Mouse (Mus musculus): Measurements from ENCODE around the gene Alyref2. TPM values are rescaled to one million over a fixed set of nuclear protein-coding genes. Genes with fewer than 3 reads are reported as not detected.
"Not testable (repeated sequence)": the region's sequence is repeated elsewhere in the genome, so short reads cannot be mapped to it uniquely, and the experiment has no call there.

Alyref2 gene
- polyA plus RNA-seq, 1 experiment = 6.1 TPM

DNA sequence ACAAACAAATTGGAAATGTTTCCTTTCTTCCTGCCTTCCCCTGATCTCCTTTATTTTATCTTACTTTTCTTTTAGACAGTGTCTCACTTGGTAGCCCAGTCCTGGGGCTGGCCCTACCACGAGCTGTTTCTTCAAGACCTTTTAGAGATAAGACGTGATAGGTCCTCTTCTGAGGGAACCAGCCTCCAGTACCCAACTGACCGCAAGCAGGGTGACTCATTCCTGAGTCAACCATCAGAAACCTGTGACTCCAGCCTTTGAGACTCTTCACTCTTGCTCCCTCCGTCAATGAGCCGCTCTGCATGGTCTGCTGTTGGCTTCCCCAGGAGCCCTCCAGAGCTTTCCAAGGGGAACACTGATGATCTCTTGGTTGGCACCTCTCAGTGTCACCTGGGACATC, 32.4 kb upstream of the Alyref2 start:
- H3K27ac ChIP-seq (ENCODE audit: insufficient read depth, low read length) = peak overlapping the region; percentile 86
- TF ChIP-seq CTCF (IDR thresholded peaks at IDR 0.05; ENCODE audit: borderline replicate concordance, insufficient read depth, low read length) (no peak), POLR2A (IDR thresholded peaks at IDR 0.05; ENCODE audit: low read depth, low read length) (no peak)
- H3K4me1 ChIP-seq (ENCODE audit: control insufficient read depth, insufficient read depth, low read length) = 0 out of 2 replicates have a peak, but pooled peaks cover 2% of the 10 kb centered on the region
- H3K4me3 ChIP-seq (ENCODE audit: insufficient read depth, low read length) = no peak overlapping the region

DNA sequence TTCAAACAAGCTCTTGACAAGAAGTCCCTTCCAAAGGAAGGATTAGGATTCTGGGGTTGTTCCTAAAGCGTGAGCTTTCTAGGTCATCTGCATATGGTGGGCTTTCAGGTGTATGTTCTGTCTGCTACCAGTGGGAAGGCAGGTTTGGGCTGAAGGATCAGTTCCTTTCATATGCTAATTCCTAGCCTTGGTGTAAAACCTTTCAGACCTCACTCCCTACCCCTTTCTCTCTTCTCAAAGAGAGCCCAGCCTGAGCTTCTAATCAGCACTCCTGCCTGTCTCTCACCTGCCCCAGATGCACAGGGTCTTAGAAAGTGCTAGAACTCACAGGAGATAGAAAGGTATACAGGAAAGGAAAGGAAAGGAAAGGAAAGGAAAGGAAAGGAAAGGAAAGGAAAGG, 31.8 kb upstream of the Alyref2 start:
- Histone ChIP-seq H3K4me3 (ENCODE audit: insufficient read depth, low read length) (no peak overlapping the region), H3K27ac (ENCODE audit: insufficient read depth, low read length) (peak overlapping the region; percentile 86), H3K4me1 (ENCODE audit: control insufficient read depth, insufficient read depth, low read length) (0 out of 2 replicates have a peak, but pooled peaks cover 2% of the 10 kb centered on the region)
- TF ChIP-seq POLR2A (IDR thresholded peaks at IDR 0.05; ENCODE audit: low read depth, low read length) (no peak), CTCF (IDR thresholded peaks at IDR 0.05; ENCODE audit: borderline replicate concordance, insufficient read depth, low read length) (no peak)

DNA sequence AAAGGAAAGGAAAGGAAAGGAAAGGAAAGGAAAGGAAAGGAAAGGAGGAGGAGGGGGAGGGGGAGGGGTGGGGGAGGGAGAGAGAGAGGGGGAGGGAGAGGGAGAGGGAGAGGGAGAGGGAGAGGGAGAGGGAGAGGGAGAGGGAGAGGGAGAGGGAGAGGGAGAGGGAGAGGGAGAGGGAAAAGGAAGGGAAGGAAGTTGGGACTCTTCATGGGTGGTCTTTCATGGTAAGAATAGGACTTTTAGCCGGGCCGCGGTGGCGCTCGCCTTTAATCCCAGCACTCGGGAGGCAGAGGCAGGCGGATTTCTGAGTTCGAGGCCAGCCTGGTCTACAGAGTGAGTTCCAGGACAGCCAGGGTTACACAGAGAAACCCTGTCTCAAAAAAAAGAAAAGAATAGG, 31.3 kb upstream of the Alyref2 start:
- not testable (repeated sequence) for H3K4me1 ChIP-seq (ENCODE audit: control insufficient read depth, insufficient read depth, low read length); H3K4me3 ChIP-seq (ENCODE audit: insufficient read depth, low read length); H3K27ac ChIP-seq (ENCODE audit: insufficient read depth, low read length)

DNA sequence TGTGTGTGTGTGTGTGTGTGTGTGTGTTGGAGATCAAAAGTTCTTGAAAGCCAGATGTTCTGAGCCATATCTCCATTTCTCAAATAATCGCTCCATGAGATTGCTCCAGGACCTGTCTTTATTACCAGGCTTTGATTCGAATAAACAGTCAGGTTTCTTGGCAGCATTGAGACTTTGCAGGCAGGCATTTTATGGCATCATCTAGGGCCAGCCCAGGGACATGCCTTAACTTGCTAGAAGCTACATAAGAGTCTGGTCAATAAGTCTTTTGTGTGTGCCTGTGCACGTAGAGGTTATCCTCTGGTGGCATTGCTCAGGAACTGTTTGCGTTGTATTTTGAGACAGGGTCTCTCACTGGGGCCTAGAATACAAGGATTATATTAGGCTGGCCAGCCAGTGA, 29.8 kb upstream of the Alyref2 start:
- TF ChIP-seq CTCF (IDR thresholded peaks at IDR 0.05; ENCODE audit: borderline replicate concordance, insufficient read depth, low read length) = no peak
- no peak for TF ChIP-seq POLR2A (IDR thresholded peaks at IDR 0.05; ENCODE audit: low read depth, low read length)
- Histone ChIP-seq H3K4me1 (ENCODE audit: control insufficient read depth, insufficient read depth, low read length) (0 out of 2 replicates have a peak, but pooled peaks cover 2% of the 10 kb centered on the region), H3K4me3 (ENCODE audit: insufficient read depth, low read length) (no peak overlapping the region), H3K27ac (ENCODE audit: insufficient read depth, low read length) (no peak overlapping the region)

DNA sequence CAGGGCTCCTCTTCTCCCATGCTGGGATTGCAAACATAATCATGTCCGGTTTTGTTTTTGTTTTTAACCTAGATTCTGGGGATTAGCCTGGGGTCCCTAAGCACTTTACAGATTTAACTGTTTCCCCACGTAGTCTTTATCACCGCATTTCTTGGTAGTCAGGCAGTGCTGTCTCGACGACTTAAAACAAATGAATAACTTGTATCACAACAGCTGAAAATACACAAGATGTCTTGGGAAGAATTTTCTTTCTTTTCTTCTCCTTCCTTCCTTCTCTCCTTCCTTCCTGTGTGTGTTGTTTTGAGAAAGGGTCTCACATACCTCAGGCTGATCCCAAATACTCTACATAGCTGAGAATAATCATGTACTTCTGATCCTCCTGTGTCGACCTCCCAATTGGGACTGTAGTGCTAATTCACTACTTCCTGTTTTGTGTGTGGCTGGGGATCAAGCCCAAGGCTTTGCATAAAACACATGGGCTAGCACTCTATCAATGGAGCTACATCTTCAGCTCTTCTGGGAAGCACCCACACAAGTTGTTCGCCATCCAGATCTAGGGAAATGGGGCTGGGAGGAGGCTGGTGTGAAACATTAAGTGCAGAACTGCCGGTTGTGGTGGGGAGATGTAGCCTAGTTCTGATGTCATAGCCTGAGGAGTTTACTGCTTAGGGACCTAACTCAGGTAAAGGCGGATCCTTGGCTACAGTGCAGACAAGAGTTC, 29.2 kb upstream of the Alyref2 start:
- TF ChIP-seq POLR2A (IDR thresholded peaks at IDR 0.05; ENCODE audit: low read depth, low read length) (no peak), CTCF (IDR thresholded peaks at IDR 0.05; ENCODE audit: borderline replicate concordance, insufficient read depth, low read length) (no peak)
- Histone ChIP-seq H3K27ac (ENCODE audit: insufficient read depth, low read length) (no peak overlapping the region), H3K4me1 (ENCODE audit: control insufficient read depth, insufficient read depth, low read length) (0 out of 2 replicates have a peak, but pooled peaks cover 2% of the 10 kb centered on the region), H3K4me3 (ENCODE audit: insufficient read depth, low read length) (no peak overlapping the region)

DNA sequence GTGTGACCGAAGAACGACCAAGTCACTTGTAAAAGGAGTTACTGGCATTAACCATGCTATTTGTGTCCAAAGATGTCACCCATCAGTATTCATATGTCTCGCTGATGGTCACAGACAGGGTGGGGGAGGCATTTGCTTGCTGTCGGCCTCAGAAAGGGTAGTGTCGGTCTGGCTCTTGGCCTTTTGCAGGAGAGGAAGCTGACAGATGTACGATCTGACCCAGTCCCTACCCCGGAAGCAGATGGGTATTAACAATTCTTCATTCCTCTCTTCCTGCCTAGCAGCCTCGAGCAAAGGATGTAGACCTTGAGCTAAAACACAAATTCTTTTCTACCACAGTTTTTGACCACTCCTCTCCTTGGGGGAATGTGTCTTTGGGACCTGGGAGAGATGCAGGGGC, 26.2 kb upstream of the Alyref2 start:
- no peaks in the 10 kb centered on the region for H3K4me1 ChIP-seq (ENCODE audit: control insufficient read depth, insufficient read depth, low read length)
- no peak for TF ChIP-seq POLR2A (IDR thresholded peaks at IDR 0.05; ENCODE audit: low read depth, low read length)
- H3K4me3 ChIP-seq (ENCODE audit: insufficient read depth, low read length) = no peak overlapping the region
- no peak overlapping the region for H3K27ac ChIP-seq (ENCODE audit: insufficient read depth, low read length)

DNA sequence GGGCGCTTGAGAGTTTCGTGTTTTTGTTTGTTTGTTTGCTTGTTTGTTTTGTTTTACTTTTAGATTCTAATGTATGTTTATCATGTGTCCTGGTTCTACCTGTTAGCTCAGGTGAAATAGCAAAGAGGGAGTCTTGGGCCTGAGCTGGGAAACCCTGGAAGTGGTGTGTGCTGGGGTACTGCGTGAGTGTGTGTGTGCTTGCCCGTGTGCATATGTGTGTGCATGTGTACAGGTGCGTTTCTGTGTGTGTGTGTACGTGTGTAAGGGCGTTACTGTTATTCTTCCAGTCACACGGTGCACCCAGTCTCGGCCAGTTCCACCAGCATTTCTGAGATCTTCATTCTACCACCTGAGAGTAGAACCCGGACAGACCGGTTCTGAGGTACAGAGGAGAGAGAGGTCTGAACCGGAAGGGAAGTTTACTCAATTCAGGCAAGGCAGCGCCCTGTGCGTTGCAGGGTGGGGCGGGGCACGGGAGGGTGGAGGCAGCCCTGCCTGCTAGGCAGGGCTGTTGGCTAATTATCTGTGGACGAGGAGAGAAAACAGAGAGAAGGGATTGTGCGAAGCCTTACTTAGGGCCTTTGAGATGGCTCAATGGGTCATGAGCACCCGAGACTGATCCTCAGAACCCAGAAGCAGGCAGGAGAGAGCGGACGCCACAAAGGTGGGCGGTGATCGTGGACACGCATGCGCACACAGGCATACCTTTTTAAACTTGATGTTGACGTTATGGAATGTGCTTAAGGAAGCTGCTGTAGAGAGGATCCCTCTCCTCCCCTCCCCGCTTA, 25.3 kb upstream of the Alyref2 start:
- Histone ChIP-seq H3K27ac (ENCODE audit: insufficient read depth, low read length) (no peak overlapping the region), H3K4me1 (ENCODE audit: control insufficient read depth, insufficient read depth, low read length) (no peaks in the 10 kb centered on the region), H3K4me3 (ENCODE audit: insufficient read depth, low read length) (no peak overlapping the region)
- no peak for TF ChIP-seq CTCF (IDR thresholded peaks at IDR 0.05; ENCODE audit: borderline replicate concordance, insufficient read depth, low read length)

DNA sequence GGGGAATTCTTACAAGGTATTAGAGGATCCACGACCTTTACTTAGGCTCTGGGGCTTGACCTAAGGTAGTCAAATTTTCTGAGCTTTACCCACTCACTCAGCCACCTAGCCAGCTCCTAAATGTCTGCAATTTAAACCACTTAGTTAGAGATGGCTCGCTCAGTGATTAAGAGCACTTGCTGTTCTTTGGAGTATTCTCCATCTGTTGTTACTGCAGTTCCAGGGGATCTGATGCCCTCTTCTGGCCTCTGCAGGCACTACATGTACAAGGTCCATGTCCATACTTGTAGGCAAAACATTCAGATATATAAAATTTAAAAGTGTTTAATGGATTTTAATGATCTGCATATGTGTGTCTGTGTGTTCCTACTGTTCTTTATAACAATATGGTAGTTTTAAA, 24.3 kb upstream of the Alyref2 start:
- no peak overlapping the region for H3K27ac ChIP-seq (ENCODE audit: insufficient read depth, low read length)
- no peaks in the 10 kb centered on the region for H3K4me1 ChIP-seq (ENCODE audit: control insufficient read depth, insufficient read depth, low read length)
- TF ChIP-seq CTCF (IDR thresholded peaks at IDR 0.05; ENCODE audit: borderline replicate concordance, insufficient read depth, low read length) = peak; percentile 53; the same call in 1 of the 2 replicates
- TF ChIP-seq POLR2A (IDR thresholded peaks at IDR 0.05; ENCODE audit: low read depth, low read length) = no peak
- no peak overlapping the region for H3K4me3 ChIP-seq (ENCODE audit: insufficient read depth, low read length)

DNA sequence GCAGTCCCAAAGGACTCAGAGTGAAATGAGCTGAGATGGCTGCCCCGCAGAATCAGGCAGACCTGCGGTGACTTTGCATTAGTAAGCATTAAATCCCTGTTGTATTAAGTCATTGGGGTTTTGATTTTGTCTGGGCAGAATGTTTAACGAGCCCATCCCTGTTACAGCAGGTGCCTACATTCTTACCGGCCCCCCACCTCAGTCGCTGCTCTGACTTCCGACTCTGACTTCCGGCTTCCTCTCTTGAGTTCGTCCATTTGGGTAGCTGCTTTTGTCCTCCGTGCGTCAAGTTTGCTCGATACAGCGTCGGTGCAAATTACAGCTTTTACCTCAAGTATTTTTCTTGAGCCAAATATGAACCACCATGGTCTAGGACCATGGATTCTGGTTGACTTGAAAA, 9.0 kb upstream of the Alyref2 start:
- H3K4me1 ChIP-seq (ENCODE audit: control insufficient read depth, insufficient read depth, low read length) = no peaks in the 10 kb centered on the region
- no peak for TF ChIP-seq CTCF (IDR thresholded peaks at IDR 0.05; ENCODE audit: borderline replicate concordance, insufficient read depth, low read length)
- TF ChIP-seq POLR2A (IDR thresholded peaks at IDR 0.05; ENCODE audit: low read depth, low read length) = no peak
- no peak overlapping the region for H3K4me3 ChIP-seq (ENCODE audit: insufficient read depth, low read length)
- H3K27ac ChIP-seq (ENCODE audit: insufficient read depth, low read length) = no peak overlapping the region

DNA sequence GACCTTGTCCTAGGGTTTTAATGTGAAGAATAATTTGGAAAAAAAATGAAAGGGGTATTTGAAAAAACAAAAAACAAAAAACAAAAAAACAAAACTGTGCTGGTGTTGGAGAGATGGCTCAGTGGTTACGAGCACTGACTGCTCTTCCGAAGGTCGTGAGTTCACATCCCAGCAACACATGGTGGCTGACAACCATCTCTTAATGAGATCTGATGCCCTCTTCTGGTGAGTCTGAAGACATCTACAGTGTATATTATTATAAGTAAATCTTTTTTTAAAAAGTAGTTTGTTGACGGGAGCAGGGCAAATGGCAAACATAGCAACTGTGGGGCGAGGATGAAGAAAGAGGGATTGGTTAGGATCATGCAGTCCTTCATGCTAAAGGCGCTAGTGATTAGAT, 7.9 kb upstream of the Alyref2 start:
- Histone ChIP-seq H3K4me3 (ENCODE audit: insufficient read depth, low read length) (no peak overlapping the region), H3K4me1 (ENCODE audit: control insufficient read depth, insufficient read depth, low read length) (no peaks in the 10 kb centered on the region), H3K27ac (ENCODE audit: insufficient read depth, low read length) (no peak overlapping the region)
- TF ChIP-seq CTCF (IDR thresholded peaks at IDR 0.05; ENCODE audit: borderline replicate concordance, insufficient read depth, low read length) (no peak), POLR2A (IDR thresholded peaks at IDR 0.05; ENCODE audit: low read depth, low read length) (no peak)
